Mouse (Mus musculus): ENCODE results near the gene Ptgis. TPM values are rescaled to one million over a fixed set of nuclear protein-coding genes. Genes with fewer than 3 reads are reported as not detected.

The Ptgis gene
- total RNA-seq, 2 experiments from 2014 or later, result 18.8 to 24.6 TPM

Other genes starting within 250 kb of the Ptgis start
- gene Stau1, start 244.3 kb downstream of the Ptgis start, total RNA-seq (2021), result 10 to 100 TPM; 41.7 to 45.4 TPM
- gene Ddx27, start 225.4 kb downstream of the Ptgis start, total RNA-seq (2021), result 10 to 100 TPM; 10.0 to 11.3 TPM
- 10 to 100 TPM; 31.6 to 36.3 TPM for gene Znfx1, start 177.6 kb downstream of the Ptgis start, total RNA-seq (2021)
- 10 to 100 TPM; 40.9 to 47.9 TPM for gene Kcnb1, start 50.4 kb downstream of the Ptgis start, total RNA-seq (2021)
- gene B4galt5, start 108.6 kb upstream of the Ptgis start, total RNA-seq (2021), result 10 to 100 TPM; 12.7 to 14.6 TPM
- 10 to 100 TPM; 21.8 to 23.9 TPM for gene Slc9a8, start 181.1 kb upstream of the Ptgis start, total RNA-seq (2021)